Mouse (Mus musculus) left cerebral cortex, postnatal 4 days (tissue): ENCODE measurements at regions not wholly inside any gene's neighbourhood (a gene's known extent, or its start where the extent isn't known, plus 50 kb on each side); places are given as distances from the start of the nearest gene placed in this dataset.
A peak's percentile ranks its signal among the peaks of the same experiment; 100 is the strongest.

ENCODE experiments used
- DNase-seq: peaks from one replicate; pipeline ENCODE4 v3.0.0-alpha.2; 2022
- intact Hi-C: fragments of 180-260 bp; cut with DNase I; formaldehyde crosslinking; loops from one replicate; pipeline ENCODE4 v1.15.1; 2025

- intact Hi-C loops, result no loop called here
- DNase-seq, result no peak
Observed at GRCm38 (mm10) chr19:23044510-23045464, 96.2 kb upstream of the Klf9 start.

- DNase-seq, result no peak
- intact Hi-C loops, result no loop called here
Observed at GRCm38 (mm10) chr19:23051456-23051855, 89.6 kb upstream of the Klf9 start.

- intact Hi-C loops, result no loop called here
Observed at GRCm38 (mm10) chr19:23054440-23054839, 86.6 kb upstream of the Klf9 start.

GRCm38 (mm10) chr19:23055916-23056805, 84.9 kb upstream of the Klf9 start:
- DNase-seq, result no peak
- intact Hi-C loops, result no loop called here

More at GRCm38 (mm10) chr19:23054440-23054839, 86.6 kb upstream of the Klf9 start:
- no peak for DNase-seq

- DNase-seq, result peak; percentile 66
- intact Hi-C loops, result no loop called here
Observed at GRCm38 (mm10) chr19:23056851-23057707, 83.9 kb upstream of the Klf9 start.

GRCm38 (mm10) chr19:23057739-23058501, 83.1 kb upstream of the Klf9 start:
- DNase-seq, result peak; percentile 19
- intact Hi-C loops, result no loop called here

- intact Hi-C loops, result no loop called here
- DNase-seq, result no peak
Observed at GRCm38 (mm10) chr19:23058502-23058900, 82.5 kb upstream of the Klf9 start.

- no peak for DNase-seq
- intact Hi-C loops, result no loop called here
Observed at GRCm38 (mm10) chr19:23061081-23061640, 79.9 kb upstream of the Klf9 start.

GRCm38 (mm10) chr19:23061906-23062305, 79.1 kb upstream of the Klf9 start:
- DNase-seq, result no peak
- intact Hi-C loops, result no loop called here

- intact Hi-C loops, result no loop called here
- DNase-seq, result no peak
Observed at GRCm38 (mm10) chr19:23062851-23063250, 78.2 kb upstream of the Klf9 start.

GRCm38 (mm10) chr19:23065548-23065947, 75.5 kb upstream of the Klf9 start:
- DNase-seq, result no peak
- intact Hi-C loops, result no loop called here

- intact Hi-C loops, result no loop called here
- no peak for DNase-seq
Observed at GRCm38 (mm10) chr19:23066726-23067125, 74.3 kb upstream of the Klf9 start.

- intact Hi-C loops, result no loop called here
Observed at GRCm38 (mm10) chr19:23068600-23068999, 72.4 kb upstream of the Klf9 start.

GRCm38 (mm10) chr19:23069656-23070055, 71.4 kb upstream of the Klf9 start:
- no peak for DNase-seq
- intact Hi-C loops, result no loop called here

More at GRCm38 (mm10) chr19:23068600-23068999, 72.4 kb upstream of the Klf9 start:
- no peak for DNase-seq

GRCm38 (mm10) chr19:23071000-23071399, 70.0 kb upstream of the Klf9 start:
- no peak for DNase-seq
- intact Hi-C loops, result no loop called here

- no peak for DNase-seq
- intact Hi-C loops, result no loop called here
Observed at GRCm38 (mm10) chr19:23074602-23075570, 66.1 kb upstream of the Klf9 start.

- intact Hi-C loops, result no loop called here
- no peak for DNase-seq
Observed at GRCm38 (mm10) chr19:23075790-23076189, 65.2 kb upstream of the Klf9 start.

GRCm38 (mm10) chr19:23085173-23085660, 55.8 kb upstream of the Klf9 start:
- no peak for DNase-seq
- intact Hi-C loops, result no loop called here
